8 mouse cellular contexts compared by ENCODE assay signal in genomic region chr3:135862804-135863203, GRCm38 (mm10). TPM values are rescaled to one million over a fixed set of nuclear protein-coding genes. Genes with fewer than 3 reads are reported as not detected.
A peak's percentile ranks its signal among the peaks of the same experiment; 100 is the strongest.
DNase-seq lines count a peak whose midpoint lies in the region; ATAC-seq and TF ChIP-seq lines count a peak whose summit lies in the region.

No protein-coding gene starts in this region.

- ATAC-seq in G1E (ENCODE audit: extremely low read depth, insufficient number of reproducible peaks, low FRiP score, poor library complexity, severe bottlenecking), result no peak
- peak; percentile 84 for ATAC-seq in neural tube, embryonic 14.5 days (ENCODE audit: low read depth)

- no peak overlapping the region for H3K9ac ChIP-seq in heart, adult 2 months (ENCODE audit: low read depth, low read length)
- no peak overlapping the region for H3K9ac ChIP-seq in neural tube, embryonic 14.5 days (replicated peaks; ENCODE audit: low read depth, low read length)

- H3K4me1 ChIP-seq in heart, adult 2 months (ENCODE audit: control insufficient read depth, insufficient read depth, low read length), result no peaks in the 10 kb centered on the region
- H3K4me1 ChIP-seq in G1E (ENCODE audit: insufficient read depth, low read depth, low read length), result peaks cover 3% of the 10 kb centered on the region; the same call in 1 of the 2 replicates
- no peaks in the 10 kb centered on the region for H3K4me1 ChIP-seq in embryonic facial prominence, embryonic 10.5 days
- no peaks in the 10 kb centered on the region for H3K4me1 ChIP-seq in neural tube, embryonic 14.5 days (ENCODE audit: control insufficient read depth, insufficient read depth, low read length)

- H3K27me3 ChIP-seq in heart, adult 2 months (ENCODE audit: control insufficient read depth, insufficient read depth, low read length), result no peaks in the 10 kb centered on the region
- no peaks in the 10 kb centered on the region for H3K27me3 ChIP-seq in G1E (ENCODE audit: insufficient read depth, low read length)
- no peaks in the 10 kb centered on the region for H3K27me3 ChIP-seq in embryonic facial prominence, embryonic 10.5 days (replicated peaks; ENCODE audit: low read depth, poor library complexity, severe bottlenecking)
- no peaks in the 10 kb centered on the region for H3K27me3 ChIP-seq in neural tube, embryonic 14.5 days (ENCODE audit: control insufficient read depth, insufficient read depth, low read length)

- no peak overlapping the region for H3K4me2 ChIP-seq in neural tube, embryonic 14.5 days (ENCODE audit: low read depth, low read length)

- H3K36me3 ChIP-seq in heart, adult 2 months (ENCODE audit: control insufficient read depth, insufficient read depth, low read length), result no peaks in the 10 kb centered on the region
- H3K36me3 ChIP-seq in G1E (replicated peaks), result peaks cover 59% of the 10 kb centered on the region
- H3K36me3 ChIP-seq in embryonic facial prominence, embryonic 10.5 days (replicated peaks), result peaks cover 5% of the 10 kb centered on the region; the same call in 1 of the 2 replicates
- H3K36me3 ChIP-seq in neural tube, embryonic 14.5 days (ENCODE audit: control insufficient read depth, insufficient read depth, low read length), result no peaks in the 10 kb centered on the region

- intact Hi-C loops in heart, adult 2 months (cut with DNase I), result no loop called here
- intact Hi-C loops in left cerebral cortex, postnatal 25 days (cut with DNase I), result no loop called here

- TF ChIP-seq POLR2A in heart, adult 2 months (IDR thresholded peaks at IDR 0.05; ENCODE audit: insufficient read depth, low read depth, low read length), result no peak

- H3K79me2 ChIP-seq in heart, adult 2 months (replicated peaks; ENCODE audit: control insufficient read depth, insufficient read depth, low read length), result no peaks in the 10 kb centered on the region

- WGBS in heart, adult 2 months, result 46% methylated on average over 9 of the region's 9 CpGs
- WGBS in embryonic facial prominence, embryonic 10.5 days, result 56% methylated on average over 9 of the region's 9 CpGs
- WGBS in neural tube, embryonic 14.5 days, result 55% methylated on average over 9 of the region's 9 CpGs

- no peak overlapping the region for H3K27ac ChIP-seq in heart, adult 2 months
- no peak overlapping the region for H3K27ac ChIP-seq in embryonic facial prominence, embryonic 10.5 days (replicated peaks)
- no peak overlapping the region for H3K27ac ChIP-seq in neural tube, embryonic 14.5 days (ENCODE audit: low read depth, low read length)

- TF ChIP-seq CTCF in heart, adult 2 months (IDR thresholded peaks at IDR 0.05), result peak; percentile 75
- 0 out of 2 replicates have a peak, but pooled peaks have one; percentile 36 for TF ChIP-seq CTCF in G1E (IDR thresholded peaks at IDR 0.05; ENCODE audit: low read depth, low read length)

- DNase-seq in heart, adult 2 months, result no peak
- DNase-seq in heart, adult 8-10 months (ENCODE audit: low spot score), result no peak
- no peak for DNase-seq in G1E (ENCODE audit: low spot score)
- DNase-seq in embryonic facial prominence, embryonic 10.5 days (ENCODE audit: low spot score), result peak; percentile 35
- peak; percentile 35 for DNase-seq in induced T-regulatory cell, adult 2 months (ENCODE audit: low read depth)
- DNase-seq in left cerebral cortex, postnatal 25 days (ENCODE audit: low spot score in 2 of 2), result peak; percentile 71 to 76
- DNase-seq in spleen, postnatal 36 days (ENCODE audit: low spot score in 2 of 2), result no peak

- no peak for TF ChIP-seq EP300 in heart, adult 2 months (IDR thresholded peaks at IDR 0.05; ENCODE audit: insufficient read depth, low read depth, low read length)

- H3K4me3 ChIP-seq in heart, adult 2 months, result no peak overlapping the region
- no peak overlapping the region for H3K4me3 ChIP-seq in G1E (ENCODE audit: low read depth, low read length)
- no peak overlapping the region for H3K4me3 ChIP-seq in embryonic facial prominence, embryonic 10.5 days
- H3K4me3 ChIP-seq in neural tube, embryonic 14.5 days (ENCODE audit: low read depth, low read length), result no peak overlapping the region

- H3K9me3 ChIP-seq in G1E (replicated peaks), result no peaks in the 10 kb centered on the region
- H3K9me3 ChIP-seq in embryonic facial prominence, embryonic 10.5 days, result no peaks in the 10 kb centered on the region
- H3K9me3 ChIP-seq in neural tube, embryonic 14.5 days (ENCODE audit: control insufficient read depth, low read length), result no peaks in the 10 kb centered on the region

RNA-seq across cellular contexts. Expression of gene Slc39a8, which starts 37.7 kb away (rescaled TPM):
- 1 to 10 TPM; 5.3 to 7.1 TPM for total RNA-seq in heart, adult 2 months (2021)
- 2.8 and 4.6 TPM in 2 replicates for polyA plus RNA-seq in heart, adult 2 months (2012; rRNA removed)
- total RNA-seq in heart, adult 8-10 months (2022), result 1 to 10 TPM; 4.2 to 8.5 (median 5.5) TPM
- total RNA-seq in G1E (2014; fragmentation: Nextera tagmentation) (121 and 149 TPM in 2 replicates), G1E (2017) (64.9 and 68.2 TPM in 2 replicates)
- polyA plus RNA-seq in G1E (2012), result 23.9 and 29.8 TPM in 2 replicates
- 15.5 and 16.9 TPM in 2 replicates for polyA plus RNA-seq in embryonic facial prominence, embryonic 10.5 days (2016; fragmentation: Nextera tagmentation; extraction: Ambion mirVana)
- 1 to 10 TPM; 3.5 to 3.9 TPM for total RNA-seq in left cerebral cortex, postnatal 25 days (2021)
- polyA plus RNA-seq in neural tube, embryonic 14.5 days (2014; fragmentation: Nextera tagmentation; extraction: Ambion mirVana), result 8.3 and 14.5 TPM in 2 replicates

Comparison
In these comparisons a context has a peak if more than half of its experiments do, and no peak if none do; other contexts are left out.
1. DNase-seq: peak in embryonic facial prominence, embryonic 10.5 days (single experiment), induced T-regulatory cell, adult 2 months (single experiment) and left cerebral cortex, postnatal 25 days (2 of 2); none in heart, adult 2 months (0 of 2), heart, adult 8-10 months (single experiment), G1E (single experiment) and spleen, postnatal 36 days (0 of 2).
2. RNA of gene Slc39a8, which starts 37.7 kb away (total RNA-seq): 64.9 to 149 TPM in G1E; 5.3 to 7.1 TPM in heart, adult 2 months, 4.2 to 8.5 TPM in heart, adult 8-10 months and 3.5 to 3.9 TPM in left cerebral cortex, postnatal 25 days; every median in the first group is over 4 times any median in the second.